Mouse (Mus musculus): ENCODE results near the gene Ube2cbp. TPM values are rescaled to one million over a fixed set of nuclear protein-coding genes. Genes with fewer than 3 reads are reported as not detected.

Gene Ube2cbp
- polyA plus RNA-seq, 1 experiment from 2014 or later = 3.6 TPM

DNA sequence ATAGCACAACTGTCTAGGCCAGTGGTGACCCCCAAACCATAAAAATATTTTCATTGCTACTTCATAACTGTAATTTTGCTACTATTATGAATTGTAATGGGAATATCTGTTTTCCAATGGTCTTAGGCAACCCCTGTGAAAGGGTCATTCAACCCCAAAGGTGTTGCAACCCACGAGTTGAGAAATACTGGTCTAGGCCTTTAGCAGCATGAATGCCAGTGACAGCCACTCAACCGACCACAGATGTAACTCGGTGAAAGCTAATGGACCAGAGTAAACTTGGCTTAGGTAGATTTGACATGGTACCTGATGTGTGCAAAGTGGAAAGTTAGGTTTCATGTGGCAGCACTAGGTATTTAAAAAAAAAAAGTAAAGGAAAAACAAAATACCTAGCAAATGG lies 108.9 kb downstream of the Ube2cbp start:
- 80% methylated on average over 3 of the region's 3 CpGs for WGBS
- no peak for ATAC-seq (ENCODE audit: insufficient number of reproducible peaks, low FRiP score, low TSS enrichment, low read depth)
- H3K9ac ChIP-seq = no peak overlapping the region

DNA sequence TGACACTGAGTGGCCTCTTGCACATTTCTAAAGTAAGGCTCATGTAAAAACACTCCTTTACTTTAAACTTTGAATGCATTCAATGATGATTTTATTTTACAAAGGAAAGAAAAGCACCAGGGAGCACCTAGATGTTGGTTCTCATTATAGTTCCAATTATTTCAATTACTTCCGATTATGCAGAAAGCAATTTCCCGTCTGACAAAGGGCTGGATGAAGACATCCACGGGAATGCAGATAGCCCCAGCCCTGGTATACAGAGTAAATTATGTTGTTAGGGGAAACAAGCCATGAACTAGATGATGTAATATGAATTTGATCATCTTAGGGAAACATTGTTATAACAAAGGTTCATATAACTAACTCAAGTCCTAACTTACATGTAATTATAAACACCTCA lies 113.3 kb downstream of the Ube2cbp start:
- no peaks in the 10 kb centered on the region for H3K9me3 ChIP-seq
- H3K36me3 ChIP-seq = no peaks in the 10 kb centered on the region
- no peak overlapping the region for H3K27ac ChIP-seq
- no peaks in the 10 kb centered on the region for H3K4me1 ChIP-seq
- no peak for ATAC-seq (ENCODE audit: insufficient number of reproducible peaks, low FRiP score, low TSS enrichment, low read depth)
- no peak overlapping the region for H3K4me3 ChIP-seq
- no peak overlapping the region for H3K9ac ChIP-seq
- 76% methylated on average over 3 of the region's 3 CpGs for WGBS
- no peak overlapping the region for H3K4me2 ChIP-seq
- H3K27me3 ChIP-seq = no peaks in the 10 kb centered on the region

More for the DNA sequence above, 108.9 kb downstream of the Ube2cbp start:
- Histone ChIP-seq H3K27ac (no peak overlapping the region), H3K4me1 (no peaks in the 10 kb centered on the region), H3K27me3 (no peaks in the 10 kb centered on the region), H3K4me3 (no peak overlapping the region), H3K36me3 (no peaks in the 10 kb centered on the region), H3K4me2 (no peak overlapping the region), H3K9me3 (no peaks in the 10 kb centered on the region)

DNA sequence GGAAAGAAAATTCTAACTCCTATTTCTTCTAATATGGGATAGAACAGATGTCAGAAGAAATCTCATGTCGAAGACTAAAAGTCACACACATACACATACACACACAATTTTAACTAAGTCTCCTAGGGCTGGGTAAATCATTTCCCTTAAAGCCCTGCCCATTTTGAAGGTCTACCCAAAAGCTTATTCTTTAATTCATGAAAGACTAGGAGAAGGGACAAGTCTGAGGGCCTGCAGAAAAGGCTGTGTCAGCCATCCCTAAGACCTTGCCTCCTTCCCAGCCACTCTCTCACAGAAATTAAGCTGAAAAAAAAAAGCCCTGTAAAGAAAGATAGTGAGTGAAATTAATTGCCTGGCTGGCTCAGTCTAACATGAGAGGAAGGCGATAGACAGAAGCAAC lies 128.0 kb downstream of the Ube2cbp start:
- Histone ChIP-seq H3K4me1 (peaks cover 4% of the 10 kb centered on the region; the same call in 1 of the 2 replicates), H3K9ac (no peak overlapping the region), H3K36me3 (no peaks in the 10 kb centered on the region), H3K27me3 (no peaks in the 10 kb centered on the region), H3K27ac (no peak overlapping the region), H3K4me3 (no peak overlapping the region), H3K9me3 (no peaks in the 10 kb centered on the region), H3K4me2 (no peak overlapping the region)
- WGBS = 83% methylated on average over 2 of the region's 2 CpGs
- no peak for ATAC-seq (ENCODE audit: insufficient number of reproducible peaks, low FRiP score, low TSS enrichment, low read depth)

DNA sequence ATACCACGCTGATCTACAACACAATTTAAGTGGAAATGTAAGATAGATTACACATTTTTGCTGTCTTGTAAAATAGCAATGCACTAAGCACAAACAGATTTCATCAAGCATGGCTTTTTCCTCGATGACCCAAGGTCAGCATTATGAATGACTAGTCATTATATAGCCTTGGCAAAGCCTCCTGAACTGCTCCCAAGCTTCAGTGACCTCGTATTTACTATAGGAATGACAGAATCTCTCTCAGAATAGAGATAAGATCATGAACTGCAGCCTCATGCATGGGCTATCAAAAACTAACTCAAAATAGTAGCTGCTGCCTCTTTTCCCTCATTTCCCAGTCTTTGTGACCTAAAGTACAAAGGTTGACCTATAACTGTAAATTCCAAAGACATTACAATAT lies 128.4 kb downstream of the Ube2cbp start:
- H3K4me3 ChIP-seq = no peak overlapping the region
- H3K4me1 ChIP-seq = peaks cover 4% of the 10 kb centered on the region; the same call in 1 of the 2 replicates
- H3K4me2 ChIP-seq = no peak overlapping the region
- H3K36me3 ChIP-seq = no peaks in the 10 kb centered on the region
- no peak overlapping the region for H3K27ac ChIP-seq
- ATAC-seq (ENCODE audit: insufficient number of reproducible peaks, low FRiP score, low TSS enrichment, low read depth) = no peak
- no peak overlapping the region for H3K9ac ChIP-seq
- no peaks in the 10 kb centered on the region for H3K27me3 ChIP-seq
- 59% methylated on average over 3 of the region's 3 CpGs for WGBS
- H3K9me3 ChIP-seq = no peaks in the 10 kb centered on the region

- Histone ChIP-seq H3K4me1 (peaks cover 4% of the 10 kb centered on the region; the same call in 1 of the 2 replicates), H3K27me3 (no peaks in the 10 kb centered on the region), H3K4me3 (no peak overlapping the region), H3K4me2 (no peak overlapping the region), H3K27ac (no peak overlapping the region), H3K9me3 (no peaks in the 10 kb centered on the region), H3K36me3 (no peaks in the 10 kb centered on the region), H3K9ac (no peak overlapping the region)
- no peak for ATAC-seq (ENCODE audit: insufficient number of reproducible peaks, low FRiP score, low TSS enrichment, low read depth)
- whole genome bisulfite sequencing = 24% methylated on average over 4 of the region's 4 CpGs
Observed at GRCm38 (mm10) chr9:86335588-86335987, 129.2 kb downstream of the Ube2cbp start.

GRCm38 (mm10) chr9:86334357-86334756 lies 130.4 kb downstream of the Ube2cbp start:
- Histone ChIP-seq H3K9ac (no peak overlapping the region), H3K27me3 (no peaks in the 10 kb centered on the region), H3K27ac (no peak overlapping the region), H3K4me1 (peaks cover 4% of the 10 kb centered on the region; the same call in 1 of the 2 replicates), H3K36me3 (no peaks in the 10 kb centered on the region), H3K4me2 (no peak overlapping the region), H3K9me3 (no peaks in the 10 kb centered on the region), H3K4me3 (no peak overlapping the region)
- WGBS = 48% methylated on average over 5 of the region's 5 CpGs
- ATAC-seq (ENCODE audit: insufficient number of reproducible peaks, low FRiP score, low TSS enrichment, low read depth) = no peak

DNA sequence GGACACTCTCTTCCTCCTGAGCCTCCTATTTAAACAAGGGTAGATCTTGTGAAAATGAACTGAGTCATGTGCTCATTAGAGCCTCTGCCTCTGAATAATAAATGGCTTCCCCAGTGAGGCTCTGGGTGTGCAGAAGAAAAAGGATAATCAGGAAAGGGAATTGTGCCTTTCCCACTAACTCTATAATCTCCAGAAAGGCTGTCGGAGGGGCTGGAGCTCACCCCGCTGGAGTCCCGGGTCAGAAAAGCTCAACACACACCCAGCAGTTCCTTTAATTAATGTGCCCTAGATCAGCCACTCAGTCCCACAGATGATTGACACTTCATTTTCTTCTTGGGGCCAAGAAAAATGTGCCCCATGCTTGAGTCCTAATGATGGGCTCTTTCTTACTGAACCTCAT lies 134.2 kb downstream of the Ube2cbp start:
- Histone ChIP-seq H3K36me3 (no peaks in the 10 kb centered on the region), H3K9ac (no peak overlapping the region), H3K9me3 (no peaks in the 10 kb centered on the region), H3K4me3 (no peak overlapping the region), H3K27me3 (no peaks in the 10 kb centered on the region), H3K4me1 (peaks cover 3% of the 10 kb centered on the region; the same call in 1 of the 2 replicates), H3K27ac (no peak overlapping the region), H3K4me2 (no peak overlapping the region)
- no peak for ATAC-seq (ENCODE audit: insufficient number of reproducible peaks, low FRiP score, low TSS enrichment, low read depth)
- WGBS = 68% methylated on average over 3 of the region's 3 CpGs

DNA sequence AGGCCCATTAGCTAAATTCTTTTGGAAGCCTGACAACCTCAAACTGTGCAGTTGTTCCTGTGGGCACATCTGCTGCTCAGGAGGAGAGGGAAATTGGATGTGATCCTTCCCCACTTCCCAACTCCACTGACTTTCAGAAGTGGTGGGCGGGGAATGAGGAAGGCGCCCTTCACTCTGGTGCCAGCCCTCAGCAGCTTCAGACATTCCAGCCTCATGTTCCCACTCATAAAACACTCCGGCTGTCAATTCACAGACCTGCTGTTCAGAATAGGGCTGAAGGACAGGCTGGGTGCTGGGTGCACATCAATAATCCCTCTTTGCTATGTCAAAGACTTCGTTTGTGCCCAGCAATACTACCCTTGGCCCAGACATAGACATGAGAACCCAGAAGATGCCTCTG lies 136.5 kb downstream of the Ube2cbp start:
- Histone ChIP-seq H3K9me3 (no peaks in the 10 kb centered on the region), H3K9ac (no peak overlapping the region), H3K4me1 (peaks cover 2% of the 10 kb centered on the region; the same call in 1 of the 2 replicates), H3K4me3 (no peak overlapping the region), H3K4me2 (no peak overlapping the region), H3K27me3 (no peaks in the 10 kb centered on the region), H3K27ac (no peak overlapping the region), H3K36me3 (no peaks in the 10 kb centered on the region)
- no peak for ATAC-seq (ENCODE audit: insufficient number of reproducible peaks, low FRiP score, low TSS enrichment, low read depth)
- 44% methylated on average over 4 of the region's 4 CpGs for WGBS

DNA sequence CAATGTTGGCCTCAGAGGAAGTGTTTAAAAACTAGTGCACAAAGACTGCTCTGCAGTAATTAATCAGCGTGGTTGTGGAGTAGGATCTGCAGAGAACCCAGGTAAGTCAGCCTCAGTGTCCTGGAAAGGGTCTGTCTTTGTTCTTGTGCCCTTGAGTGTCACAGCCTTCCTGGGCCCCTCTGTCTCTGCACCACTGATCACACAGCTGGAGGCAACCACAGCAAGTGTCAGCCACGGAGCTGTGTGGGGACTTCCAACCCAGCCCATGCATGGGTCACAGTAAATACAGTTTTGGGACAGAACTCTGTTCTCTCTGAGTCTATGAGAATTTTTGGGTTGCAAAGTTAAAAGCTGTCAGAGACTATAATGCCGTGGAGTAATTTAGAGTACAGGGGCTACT lies 137.4 kb downstream of the Ube2cbp start:
- no peak overlapping the region for H3K9ac ChIP-seq
- no peaks in the 10 kb centered on the region for H3K27me3 ChIP-seq
- H3K36me3 ChIP-seq = no peaks in the 10 kb centered on the region
- peaks cover 2% of the 10 kb centered on the region; the same call in 1 of the 2 replicates for H3K4me1 ChIP-seq
- H3K27ac ChIP-seq = no peak overlapping the region
- 62% methylated on average over 3 of the region's 3 CpGs for WGBS
- H3K4me3 ChIP-seq = no peak overlapping the region
- ATAC-seq (ENCODE audit: insufficient number of reproducible peaks, low FRiP score, low TSS enrichment, low read depth) = no peak
- H3K9me3 ChIP-seq = no peaks in the 10 kb centered on the region
- no peak overlapping the region for H3K4me2 ChIP-seq

- Histone ChIP-seq H3K4me1 (peaks cover 2% of the 10 kb centered on the region; the same call in 1 of the 2 replicates), H3K36me3 (no peaks in the 10 kb centered on the region), H3K4me3 (no peak overlapping the region), H3K27ac (peak overlapping the region; percentile 12; the same call in 1 of the 2 replicates), H3K9me3 (no peaks in the 10 kb centered on the region), H3K4me2 (no peak overlapping the region), H3K27me3 (no peaks in the 10 kb centered on the region), H3K9ac (no peak overlapping the region)
- WGBS = 29% methylated on average over 1 of the region's 1 CpGs
- ATAC-seq (ENCODE audit: insufficient number of reproducible peaks, low FRiP score, low TSS enrichment, low read depth) = no peak
Observed at GRCm38 (mm10) chr9:86324772-86325171, 140.0 kb downstream of the Ube2cbp start.

DNA sequence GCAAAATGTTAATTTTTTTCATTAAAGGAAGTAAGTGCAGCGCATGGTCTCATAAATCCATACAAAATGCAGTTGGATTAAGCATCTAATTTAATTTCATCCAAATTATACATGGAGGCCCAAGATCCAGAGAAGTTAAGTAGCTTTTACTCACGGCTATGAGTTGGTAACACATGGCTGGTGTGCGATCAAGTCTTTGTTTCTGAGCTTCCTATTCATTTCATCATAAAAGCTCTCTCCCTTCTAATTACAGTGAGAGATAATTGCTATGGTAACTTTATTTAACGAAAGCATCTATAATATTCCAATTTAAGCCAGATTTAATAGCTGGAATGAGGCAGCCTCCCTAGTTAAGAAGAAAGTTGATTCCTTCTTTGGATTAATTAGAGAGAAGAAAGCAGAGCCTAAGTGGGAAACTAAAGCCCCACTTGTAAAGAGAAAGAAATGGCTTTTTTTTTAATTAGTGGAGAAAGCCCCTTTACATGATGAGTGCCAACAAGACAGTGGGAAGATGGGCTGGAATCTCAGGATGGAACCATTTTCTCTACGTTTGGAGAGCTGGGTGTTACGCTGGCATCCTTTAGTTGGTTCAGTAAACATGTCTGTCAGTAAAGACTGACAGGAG lies 145.1 kb downstream of the Ube2cbp start:
- no peak overlapping the region for H3K4me2 ChIP-seq
- ATAC-seq (ENCODE audit: insufficient number of reproducible peaks, low FRiP score, low TSS enrichment, low read depth) = no peak
- no peaks in the 10 kb centered on the region for H3K36me3 ChIP-seq
- H3K27me3 ChIP-seq = no peaks in the 10 kb centered on the region
- peaks cover 2% of the 10 kb centered on the region; the same call in 1 of the 2 replicates for H3K4me1 ChIP-seq
- WGBS = 60% methylated on average over 6 of the region's 6 CpGs
- no peak overlapping the region for H3K9ac ChIP-seq
- no peaks in the 10 kb centered on the region for H3K9me3 ChIP-seq
- no peak overlapping the region for H3K27ac ChIP-seq
- H3K4me3 ChIP-seq = no peak overlapping the region

GRCm38 (mm10) chr9:86315700-86316099 lies 149.1 kb downstream of the Ube2cbp start:
- Histone ChIP-seq H3K27ac (no peak overlapping the region), H3K9me3 (no peaks in the 10 kb centered on the region), H3K4me2 (no peak overlapping the region), H3K4me1 (no peaks in the 10 kb centered on the region), H3K36me3 (no peaks in the 10 kb centered on the region), H3K4me3 (no peak overlapping the region), H3K9ac (no peak overlapping the region), H3K27me3 (no peaks in the 10 kb centered on the region)
- WGBS = 90% methylated on average over 2 of the region's 2 CpGs
- no peak for ATAC-seq (ENCODE audit: insufficient number of reproducible peaks, low FRiP score, low TSS enrichment, low read depth)

DNA sequence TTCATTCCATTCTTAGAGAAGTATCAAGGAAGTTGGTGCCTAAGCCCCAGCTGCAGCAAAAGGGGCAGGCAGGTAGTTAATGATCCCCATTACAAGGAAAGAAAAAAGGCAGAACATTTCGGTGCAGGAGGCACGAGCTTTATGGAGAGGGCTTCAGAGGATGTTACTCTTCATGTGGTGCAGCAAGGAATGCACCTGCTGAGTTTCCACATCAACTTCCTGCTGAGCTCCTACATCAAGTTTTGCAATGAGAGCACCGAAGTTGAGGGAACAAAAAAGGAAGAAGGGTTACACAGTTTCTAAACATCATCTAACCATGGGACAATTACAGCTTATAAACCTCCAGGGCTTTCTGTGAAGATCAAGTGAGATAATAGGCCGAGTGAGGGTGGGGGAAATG lies 156.1 kb downstream of the Ube2cbp start:
- H3K36me3 ChIP-seq = no peaks in the 10 kb centered on the region
- no peaks in the 10 kb centered on the region for H3K4me1 ChIP-seq
- no peak overlapping the region for H3K4me3 ChIP-seq
- H3K27ac ChIP-seq = no peak overlapping the region
- no peak overlapping the region for H3K9ac ChIP-seq
- no peaks in the 10 kb centered on the region for H3K27me3 ChIP-seq
- no peak overlapping the region for H3K4me2 ChIP-seq
- WGBS = 32% methylated on average over 4 of the region's 4 CpGs
- no peak for ATAC-seq (ENCODE audit: insufficient number of reproducible peaks, low FRiP score, low TSS enrichment, low read depth)
- H3K9me3 ChIP-seq = no peaks in the 10 kb centered on the region

Data from limb, embryonic 15.5 days (tissue).